Mouse (Mus musculus) MEL (cell line): ENCODE results near the gene Zic4. TPM values are rescaled to one million over a fixed set of nuclear protein-coding genes. Genes with fewer than 3 reads are reported as not detected.

Source experiments
- DNase-seq: peaks from one replicate; pipeline ENCODE4 v3.0.0; 2011; ENCODE audit warnings: low read depth, low spot score
- H3K27ac ChIP-seq: 2 replicates; pipeline ENCODE4 v1.5.1; 2012; ENCODE audit warnings: low read depth, mild to moderate bottlenecking, control low read depth, low read length, moderate library complexity; ENCODE audit not compliant: control insufficient read depth
- H3K27me3 ChIP-seq, 2 experiments: fragments of 150-350 bp in 1 of 2; sonication (generic) in 1 of 2; 2 replicates each; pipeline ENCODE4 v1.6.1; 2012; ENCODE audit warnings: low read length in 2 of 2, mild to moderate bottlenecking in 2 of 2, improper control_type of control experiment in 1 of 2, moderate library complexity in 1 of 2; ENCODE audit not compliant: insufficient read depth in 2 of 2, control insufficient read depth in 1 of 2
- H3K36me3 ChIP-seq, 2 experiments: 2 replicates each; pipeline ENCODE4 v1.6.1; 2012 to 2014; ENCODE audit warnings: low read length in 2 of 2, improper control_type of control experiment in 1 of 2, inconsistent platforms in 1 of 2, mild to moderate bottlenecking in 1 of 2; ENCODE audit not compliant: insufficient read depth in 2 of 2, control insufficient read depth in 1 of 2
- H3K4me1 ChIP-seq, 2 experiments: fragments of 150-350 bp in 1 of 2; sonication (generic) in 1 of 2; 2 replicates each; pipeline ENCODE4 v1.6.1; 2012; ENCODE audit warnings: low read length in 2 of 2, improper control_type of control experiment in 1 of 2, mild to moderate bottlenecking in 1 of 2; ENCODE audit not compliant: insufficient read depth in 2 of 2, control insufficient read depth in 1 of 2
- H3K4me3 ChIP-seq, 2 experiments: fragments of 150-350 bp in 1 of 2; sonication (generic) in 1 of 2; 2 replicates each; pipeline ENCODE4 v1.5.1; 2012; ENCODE audit warnings: low read depth in 2 of 2, low read length in 2 of 2, mild to moderate bottlenecking in 2 of 2, moderate library complexity in 2 of 2, control low read depth in 1 of 2, improper control_type of control experiment in 1 of 2; ENCODE audit not compliant: control insufficient read depth in 1 of 2, insufficient read depth in 1 of 2
- H3K79me2 ChIP-seq: 2 replicates; pipeline ENCODE4 v1.6.1; 2012; ENCODE audit warnings: mild to moderate bottlenecking, low read length, moderate library complexity; ENCODE audit not compliant: control insufficient read depth, poor library complexity, insufficient read depth
- H3K9ac ChIP-seq: 2 replicates; pipeline ENCODE4 v1.6.1; 2012; ENCODE audit warnings: low read depth, mild to moderate bottlenecking, control low read depth, low read length, moderate library complexity; ENCODE audit not compliant: control insufficient read depth, poor library complexity, severe bottlenecking
- H3K9me3 ChIP-seq: fragments of 150-350 bp; sonication (generic); replicated peaks from 2 replicates; pipeline ENCODE4 v1.6.1; 2012; ENCODE audit warnings: mild to moderate bottlenecking, low read length, improper control_type of control experiment, moderate library complexity; ENCODE audit not compliant: insufficient read depth
- CHD1 ChIP-seq: IDR thresholded peaks from 2 replicates; pipeline ENCODE4 v1.6.1; 2012; ENCODE audit warnings: low read depth, mild to moderate bottlenecking, inconsistent platforms, low read length, improper control_type of control experiment
- CHD2 ChIP-seq: IDR thresholded peaks from 2 replicates; pipeline ENCODE4 v1.6.1; 2011; ENCODE audit warnings: low read length, improper control_type of control experiment
- E2F4 ChIP-seq: IDR thresholded peaks from 2 replicates; pipeline ENCODE4 v1.6.1; 2011; ENCODE audit warnings: low read depth, low read length, improper control_type of control experiment, borderline replicate concordance
- EP300 ChIP-seq, 2 experiments: IDR thresholded peaks; 2 replicates each; pipeline ENCODE4 v1.6.1; 2011; ENCODE audit warnings: improper control_type of control experiment in 2 of 2, low read length in 2 of 2, low read depth in 1 of 2, mild to moderate bottlenecking in 1 of 2
- GABPA ChIP-seq: IDR thresholded peaks from 2 replicates; pipeline ENCODE4 v1.6.1; 2012; ENCODE audit warnings: low read depth, mild to moderate bottlenecking, inconsistent platforms, low read length, improper control_type of control experiment, moderate library complexity
- HCFC1 ChIP-seq: IDR thresholded peaks from 2 replicates; pipeline ENCODE4 v1.6.1; 2012; ENCODE audit warnings: low read depth, mild to moderate bottlenecking, inconsistent platforms, low read length, improper control_type of control experiment, moderate library complexity
- MAFK ChIP-seq: IDR thresholded peaks from 2 replicates; pipeline ENCODE4 v1.6.1; 2011; ENCODE audit warnings: low read depth, mild to moderate bottlenecking, low read length, improper control_type of control experiment, borderline replicate concordance
- MAX ChIP-seq: IDR thresholded peaks from 2 replicates; pipeline ENCODE4 v1.6.1; 2011; ENCODE audit warnings: low read length, improper control_type of control experiment
- MAZ ChIP-seq: IDR thresholded peaks from 2 replicates; pipeline ENCODE4 v1.6.1; 2012; ENCODE audit warnings: low read depth, mild to moderate bottlenecking, inconsistent platforms, low read length, improper control_type of control experiment
- POLR2A ChIP-seq, 2 experiments: IDR thresholded peaks; 2 replicates each; pipeline ENCODE4 v1.6.1; 2011 to 2012; ENCODE audit warnings: low read length in 2 of 2, mild to moderate bottlenecking in 2 of 2, control low read depth in 1 of 2, improper control_type of control experiment in 1 of 2, low read depth in 1 of 2, moderate library complexity in 1 of 2; ENCODE audit not compliant: control insufficient read depth in 1 of 2, insufficient read depth in 1 of 2, poor library complexity in 1 of 2
- RCOR1 ChIP-seq: IDR thresholded peaks from 2 replicates; pipeline ENCODE4 v1.6.1; 2012; ENCODE audit warnings: low read depth, mild to moderate bottlenecking, inconsistent platforms, low read length, improper control_type of control experiment
- SMC3 ChIP-seq: IDR thresholded peaks from 2 replicates; pipeline ENCODE4 v1.6.1; 2011; ENCODE audit warnings: low read depth, low read length, improper control_type of control experiment
- TAL1 ChIP-seq: IDR thresholded peaks from 2 replicates; pipeline ENCODE4 v1.6.1; 2012; ENCODE audit warnings: mild to moderate bottlenecking, inconsistent platforms, low read length, moderate library complexity, mixed read lengths
- TCF12 ChIP-seq: IDR thresholded peaks from 2 replicates; pipeline ENCODE4 v1.6.1; 2014; ENCODE audit warnings: low read depth, mild to moderate bottlenecking, inconsistent platforms, low read length, improper control_type of control experiment, moderate library complexity
- USF1 ChIP-seq: IDR thresholded peaks from 2 replicates; pipeline ENCODE4 v1.6.1; 2014; ENCODE audit warnings: low read depth, mild to moderate bottlenecking, inconsistent platforms, low read length, improper control_type of control experiment, moderate library complexity
- USF2 ChIP-seq, 2 experiments: IDR thresholded peaks; 2 replicates each; pipeline ENCODE4 v1.6.1; 2011 to 2012; ENCODE audit warnings: improper control_type of control experiment in 2 of 2, low read length in 2 of 2, borderline replicate concordance in 1 of 2, inconsistent platforms in 1 of 2, low read depth in 1 of 2, mild to moderate bottlenecking in 1 of 2; ENCODE audit not compliant: insufficient read depth in 1 of 2
- ZC3H11A ChIP-seq: IDR thresholded peaks from 2 replicates; pipeline ENCODE4 v1.6.1; 2012; ENCODE audit warnings: low read depth, mild to moderate bottlenecking, inconsistent platforms, low read length, improper control_type of control experiment
- ZNF384 ChIP-seq: IDR thresholded peaks from 2 replicates; pipeline ENCODE4 v1.6.1; 2012; ENCODE audit warnings: low read depth, mild to moderate bottlenecking, inconsistent platforms, low read length, improper control_type of control experiment
- polyA plus RNA-seq, 2 experiments: library from polyadenylated mRNA; stranded (reverse) in 1 of 2; unstranded in 1 of 2; fragments of >175 nt in 1 of 2; fragments of >200 nt in 1 of 2; gene quantifications; 2 replicates each; pipeline versions ENCODE4 v1.2.1 to v1.2.4; 2012; ENCODE audit warnings: low replicate concordance in 2 of 2, low read depth in 1 of 2; ENCODE audit not compliant: insufficient read length in 2 of 2, insufficient read depth in 1 of 2, missing spikeins in 1 of 2
- total RNA-seq: library from RNA; depleted of rRNA; stranded (reverse); fragments of 300-350 nt; gene quantifications from 2 replicates; pipeline ENCODE4 v1.2.3, GENCODE M21; 2012

Gene Zic4
- total and polyA plus RNA-seq, 3 experiments, result not detected

- Histone ChIP-seq H3K9ac (no peak overlapping the region), H3K27ac (no peak overlapping the region), H3K79me2 (no peaks in the 10 kb centered on the region), H3K4me1 (no peaks in the 10 kb centered on the region), H3K27me3 (no peaks in the 10 kb centered on the region), H3K36me3 (no peaks in the 10 kb centered on the region), H3K4me3 (no peak overlapping the region), H3K9me3 (no peaks in the 10 kb centered on the region)
- no peak for TF ChIP-seq TCF12
- no peak for TF ChIP-seq GABPA
- DNase-seq, result no peak
Observed at GRCm38 (mm10) chr9:91374665-91375064, 12.5 kb downstream of the Zic4 start.

- Histone ChIP-seq H3K27ac (no peak overlapping the region), H3K4me3 (no peak overlapping the region), H3K27me3 (no peaks in the 10 kb centered on the region), H3K9me3 (no peaks in the 10 kb centered on the region), H3K9ac (no peak overlapping the region), H3K4me1 (no peaks in the 10 kb centered on the region), H3K36me3 (no peaks in the 10 kb centered on the region), H3K79me2 (no peaks in the 10 kb centered on the region)
- DNase-seq, result no peak
- TF ChIP-seq MAFK, result no peak
- no peak for TF ChIP-seq MAX
- TF ChIP-seq MAZ, result no peak
- TF ChIP-seq RCOR1, result no peak
- TF ChIP-seq ZNF384, result no peak
- no peak for TF ChIP-seq ZC3H11A
- TF ChIP-seq EP300 (IDR thresholded peaks at IDR 0.05; ENCODE audit: low read depth in 1 of 2, low read length in 2 of 2), result no peak
- TF ChIP-seq HCFC1, result no peak
- TF ChIP-seq POLR2A (IDR thresholded peaks at IDR 0.05; ENCODE audit: control insufficient read depth in 1 of 2, insufficient read depth in 1 of 2, low read depth in 1 of 2, low read length in 2 of 2, poor library complexity in 1 of 2), result no peak
- TF ChIP-seq USF2 (IDR thresholded peaks at IDR 0.05; ENCODE audit: borderline replicate concordance in 1 of 2, insufficient read depth in 1 of 2, low read depth in 1 of 2, low read length in 2 of 2), result no peak
- no peak for TF ChIP-seq SMC3
- no peak for TF ChIP-seq CHD1
- no peak for TF ChIP-seq USF1
Observed at GRCm38 (mm10) chr9:91377036-91377872, 15.0 kb downstream of the Zic4 start.

- Histone ChIP-seq H3K36me3 (no peaks in the 10 kb centered on the region), H3K9ac (no peak overlapping the region), H3K79me2 (no peaks in the 10 kb centered on the region), H3K4me1 (no peaks in the 10 kb centered on the region), H3K27ac (no peak overlapping the region), H3K9me3 (no peaks in the 10 kb centered on the region), H3K4me3 (no peak overlapping the region), H3K27me3 (no peaks in the 10 kb centered on the region)
- no peak for DNase-seq
- TF ChIP-seq RCOR1 (no peak), TAL1 (no peak), EP300 (IDR thresholded peaks at IDR 0.05; ENCODE audit: low read depth in 1 of 2, low read length in 2 of 2) (no peak), E2F4 (no peak), CHD2 (no peak)
- TF ChIP-seq, all 39 proteins: peak for 0
Observed at GRCm38 (mm10) chr9:91377873-91378150, 15.6 kb downstream of the Zic4 start.
